Mouse (Mus musculus): ENCODE results near the gene Ano2.

GRCm38 (mm10) chr6:125811395-125811794, 121.2 kb downstream of the Ano2 start:
- TF ChIP-seq USF1 (IDR thresholded peaks at IDR 0.05; ENCODE audit: low read depth) (no peak), POLR2A (IDR thresholded peaks at IDR 0.05; ENCODE audit: insufficient read length, low read depth) (no peak), CEBPB (IDR thresholded peaks at IDR 0.05; ENCODE audit: insufficient read depth, poor library complexity, severe bottlenecking) (no peak), POLR2AphosphoS2 (IDR thresholded peaks at IDR 0.05; ENCODE audit: insufficient read length, low read depth) (no peak), MAX (IDR thresholded peaks at IDR 0.05; ENCODE audit: low read depth) (no peak), E2F4 (IDR thresholded peaks at IDR 0.05; ENCODE audit: insufficient read depth) (no peak)

Measured in myocyte (in vitro differentiated cells).